17 mouse cellular contexts compared by ENCODE assay signal in genomic region chr5:23420410-23420809, GRCm38 (mm10). TPM values are rescaled to one million over a fixed set of nuclear protein-coding genes. Genes with fewer than 3 reads are reported as not detected.
DNase-seq lines count a peak whose midpoint lies in the region; ATAC-seq lines count a peak whose summit lies in the region.
"Had no signal": no experiment of that assay in that cellular context is flagged by ENCODE, and none has a peak within 500 bp of the region (broad histone marks: within the 10 kb centered on the region; RNA-seq: fewer than 3 reads in every experiment).

No protein-coding gene starts in this region.

- DNase-seq in heart, postnatal 36 days = no peak
- no peak for DNase-seq in midbrain, embryonic 10.5 days (ENCODE audit: low spot score)
- peak; percentile 70 for DNase-seq in skeletal muscle tissue, adult 2 months (ENCODE audit: low read depth, low spot score)
- DNase-seq: adrenal gland, adult 8-10 months; cerebellum, postnatal 10 days; gastrocnemius, postnatal 36 days; kidney, postnatal 25 days; layer of hippocampus, adult 9-11 months; liver, embryonic 13.5 days; thymus, postnatal 36 days had no signal

- H3K4me3 ChIP-seq in forebrain, embryonic 15.5 days = no peak overlapping the region
- no peak overlapping the region for H3K4me3 ChIP-seq in forebrain, embryonic 12.5 days (replicated peaks)
- H3K4me3 ChIP-seq in heart, embryonic 15.5 days = no peak overlapping the region
- no peak overlapping the region for H3K4me3 ChIP-seq in midbrain, embryonic 13.5 days (replicated peaks)
- H3K4me3 ChIP-seq in midbrain, embryonic 10.5 days = no peak overlapping the region
- H3K4me3 ChIP-seq: limb, embryonic 12.5 days; liver, embryonic 13.5 days; lung, embryonic 15.5 days had no signal

- WGBS in forebrain, embryonic 15.5 days = 35% methylated on average over 1 of the region's 1 CpGs
- WGBS in forebrain, embryonic 12.5 days = 43% methylated on average over 1 of the region's 1 CpGs
- 46% methylated on average over 1 of the region's 1 CpGs for WGBS in heart, embryonic 15.5 days
- 23% methylated on average over 1 of the region's 1 CpGs for WGBS in midbrain, embryonic 13.5 days
- 56% methylated on average over 1 of the region's 1 CpGs for WGBS in midbrain, embryonic 10.5 days

- H3K36me3 ChIP-seq in forebrain, embryonic 15.5 days = peaks cover 12% of the 10 kb centered on the region
- peaks cover 11% of the 10 kb centered on the region for H3K36me3 ChIP-seq in forebrain, embryonic 12.5 days (replicated peaks)
- H3K36me3 ChIP-seq in heart, embryonic 15.5 days = peaks cover 12% of the 10 kb centered on the region
- H3K36me3 ChIP-seq in midbrain, embryonic 13.5 days = peaks cover 18% of the 10 kb centered on the region; the same call in 1 of the 2 replicates
- H3K36me3 ChIP-seq in midbrain, embryonic 10.5 days = peaks cover 39% of the 10 kb centered on the region

- H3K27ac ChIP-seq in forebrain, embryonic 15.5 days (replicated peaks) = peak overlapping the region; percentile 94; the same call in 1 of the 2 replicates
- no peak overlapping the region for H3K27ac ChIP-seq in forebrain, embryonic 12.5 days
- peak overlapping the region; percentile 89; the same call in 1 of the 2 replicates for H3K27ac ChIP-seq in heart, embryonic 15.5 days
- 0 out of 2 replicates have a peak overlapping the region, but pooled peaks have one; percentile 35 for H3K27ac ChIP-seq in midbrain, embryonic 13.5 days
- no peak overlapping the region for H3K27ac ChIP-seq in midbrain, embryonic 10.5 days (replicated peaks)
- H3K27ac ChIP-seq: limb, embryonic 12.5 days; liver, embryonic 13.5 days; lung, embryonic 15.5 days had no signal

- no peak for ATAC-seq in forebrain, embryonic 15.5 days (replicated peaks)
- ATAC-seq in forebrain, embryonic 12.5 days (ENCODE audit: low FRiP score) = no peak
- ATAC-seq in heart, embryonic 15.5 days (replicated peaks; ENCODE audit: insufficient number of reproducible peaks, insufficient read depth, low FRiP score, low read depth) = no peak
- ATAC-seq in midbrain, embryonic 13.5 days = no peak
- ATAC-seq: inflammation-experienced regulatory T-cells, adult 6 months had no signal

- H3K9me3 ChIP-seq in forebrain, embryonic 15.5 days = no peaks in the 10 kb centered on the region
- H3K9me3 ChIP-seq in forebrain, embryonic 12.5 days = no peaks in the 10 kb centered on the region
- no peaks in the 10 kb centered on the region for H3K9me3 ChIP-seq in heart, embryonic 15.5 days (replicated peaks)
- no peaks in the 10 kb centered on the region for H3K9me3 ChIP-seq in midbrain, embryonic 13.5 days
- no peaks in the 10 kb centered on the region for H3K9me3 ChIP-seq in midbrain, embryonic 10.5 days (replicated peaks)
- H3K9me3 ChIP-seq: limb, embryonic 12.5 days; liver, embryonic 13.5 days; lung, embryonic 15.5 days had no signal

- H3K9ac ChIP-seq in forebrain, embryonic 15.5 days (replicated peaks) = no peak overlapping the region
- no peak overlapping the region for H3K9ac ChIP-seq in forebrain, embryonic 12.5 days
- H3K9ac ChIP-seq in heart, embryonic 15.5 days = no peak overlapping the region
- H3K9ac ChIP-seq in midbrain, embryonic 13.5 days (replicated peaks) = no peak overlapping the region
- H3K9ac ChIP-seq: limb, embryonic 12.5 days; liver, embryonic 13.5 days; lung, embryonic 15.5 days had no signal

- H3K4me2 ChIP-seq in forebrain, embryonic 15.5 days (replicated peaks) = no peak overlapping the region
- no peak overlapping the region for H3K4me2 ChIP-seq in forebrain, embryonic 12.5 days
- H3K4me2 ChIP-seq in heart, embryonic 15.5 days = 0 out of 2 replicates have a peak overlapping the region, but pooled peaks have one; percentile 8
- no peak overlapping the region for H3K4me2 ChIP-seq in midbrain, embryonic 13.5 days (replicated peaks)

- peaks cover 58% of the 10 kb centered on the region for H3K4me1 ChIP-seq in forebrain, embryonic 15.5 days
- H3K4me1 ChIP-seq in forebrain, embryonic 12.5 days = peaks cover 56% of the 10 kb centered on the region
- peaks cover 49% of the 10 kb centered on the region for H3K4me1 ChIP-seq in heart, embryonic 15.5 days (replicated peaks)
- peaks cover 70% of the 10 kb centered on the region for H3K4me1 ChIP-seq in midbrain, embryonic 13.5 days (replicated peaks)
- H3K4me1 ChIP-seq in midbrain, embryonic 10.5 days = peaks cover 60% of the 10 kb centered on the region

- intact Hi-C loops in heart, postnatal 36 days (cut with DNase I) = no loop called here

- no peaks in the 10 kb centered on the region for H3K27me3 ChIP-seq in forebrain, embryonic 15.5 days
- H3K27me3 ChIP-seq in forebrain, embryonic 12.5 days = no peaks in the 10 kb centered on the region
- no peaks in the 10 kb centered on the region for H3K27me3 ChIP-seq in heart, embryonic 15.5 days
- H3K27me3 ChIP-seq in midbrain, embryonic 13.5 days = no peaks in the 10 kb centered on the region
- H3K27me3 ChIP-seq in midbrain, embryonic 10.5 days (ENCODE audit: low read depth, poor library complexity, severe bottlenecking) = no peaks in the 10 kb centered on the region
- H3K27me3 ChIP-seq: limb, embryonic 12.5 days; liver, embryonic 13.5 days; lung, embryonic 15.5 days had no signal

RNA-seq across cellular contexts. Expression of gene Kmt2e, which starts 13.8 kb away (rescaled TPM):
- 198 and 206 TPM in 2 replicates for polyA plus RNA-seq in forebrain, embryonic 15.5 days (2015; fragmentation: Nextera tagmentation; extraction: Ambion mirVana)
- 138 and 146 TPM in 2 replicates for polyA plus RNA-seq in forebrain, embryonic 12.5 days (2016; fragmentation: Nextera tagmentation; extraction: Ambion mirVana)
- 62.5 and 71.8 TPM in 2 replicates for polyA plus RNA-seq in heart, embryonic 15.5 days (2015; fragmentation: Nextera tagmentation; extraction: Ambion mirVana)
- 10 to 100 TPM; 50.1 to 51.5 TPM for total RNA-seq in heart, postnatal 36 days (2021)
- 178 and 181 TPM in 2 replicates for polyA plus RNA-seq in midbrain, embryonic 13.5 days (2015; fragmentation: Nextera tagmentation; extraction: Ambion mirVana)
- 86.6 and 101 TPM in 2 replicates for polyA plus RNA-seq in midbrain, embryonic 10.5 days (2016; fragmentation: Nextera tagmentation; extraction: Ambion mirVana)

Comparison
In these comparisons a context has a peak if more than half of its experiments do, and no peak if none do; other contexts are left out.
1. H3K27ac ChIP-seq: peak in forebrain, embryonic 15.5 days (single experiment), heart, embryonic 15.5 days (single experiment) and midbrain, embryonic 13.5 days (single experiment); none in forebrain, embryonic 12.5 days (single experiment) and midbrain, embryonic 10.5 days (single experiment).